In the genomic region with DNA sequence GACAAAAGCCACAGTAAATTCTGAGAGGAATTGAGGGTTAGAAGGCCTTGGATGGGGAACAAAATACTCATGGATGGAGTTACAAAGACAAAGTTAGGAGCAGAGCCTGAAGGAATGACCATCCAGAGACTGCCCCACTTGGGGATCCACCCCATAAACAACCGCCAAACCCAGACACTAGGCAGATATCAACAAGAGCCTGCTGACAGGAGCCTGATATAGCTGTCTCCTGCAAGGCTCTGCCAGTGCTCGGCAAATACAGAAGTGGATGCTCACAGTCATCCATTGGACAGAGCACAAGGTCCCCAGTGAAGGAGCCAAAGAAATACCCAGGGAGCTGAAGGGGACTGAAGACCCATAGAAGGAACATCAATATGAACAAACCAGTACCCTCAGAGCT, we compare ENCODE assay signal across 22 mouse cellular contexts. TPM values are rescaled to one million over a fixed set of nuclear protein-coding genes. Genes with fewer than 3 reads are reported as not detected.
"Had no signal": no experiment of that assay in that cellular context is flagged by ENCODE, and none has a peak within 500 bp of the region (broad histone marks: within the 10 kb centered on the region; RNA-seq: fewer than 3 reads in every experiment).

No protein-coding gene starts in this region.

RNA-seq across cellular contexts. Expression of gene Scgb1a1, which starts 3.9 kb away (rescaled TPM):
- total RNA-seq: common myeloid progenitor, adult 5-6 weeks; forebrain, postnatal 0 days; gastrocnemius, adult 18-20 months; gastrocnemius, adult 8-10 months; gastrocnemius, postnatal 14 days; gastrocnemius, postnatal 25 days; gastrocnemius, postnatal 36 days; granulocyte monocyte progenitor cell, adult 5-6 weeks had no signal
- polyA plus RNA-seq: cortical plate, adult 2 months; embryonic facial prominence, embryonic 10.5 days; embryonic facial prominence, embryonic 11.5 days; embryonic facial prominence, embryonic 12.5 days; embryonic facial prominence, embryonic 13.5 days; embryonic facial prominence, embryonic 14.5 days; erythroblast, embryonic 14.5 days; forebrain, embryonic 10.5 days; forebrain, embryonic 11.5 days; forebrain, embryonic 12.5 days; forebrain, embryonic 13.5 days; forebrain, embryonic 14.5 days; forebrain, embryonic 15.5 days; forebrain, embryonic 16.5 days; forebrain, postnatal 0 days had no signal
